Mouse (Mus musculus) heart, postnatal 0 days (tissue): Measurements from ENCODE around the gene Hoxc9.

Experiments
- CTCF ChIP-seq: IDR thresholded peaks from 2 replicates; pipeline ENCODE4 v1.5.1; 2016; ENCODE audit warnings: antibody characterized with exemption, control low read depth, low read depth
- EP300 ChIP-seq: IDR thresholded peaks from 2 replicates; pipeline ENCODE4 v1.6.1; 2016; ENCODE audit warnings: antibody characterized with exemption, low read depth

DNA sequence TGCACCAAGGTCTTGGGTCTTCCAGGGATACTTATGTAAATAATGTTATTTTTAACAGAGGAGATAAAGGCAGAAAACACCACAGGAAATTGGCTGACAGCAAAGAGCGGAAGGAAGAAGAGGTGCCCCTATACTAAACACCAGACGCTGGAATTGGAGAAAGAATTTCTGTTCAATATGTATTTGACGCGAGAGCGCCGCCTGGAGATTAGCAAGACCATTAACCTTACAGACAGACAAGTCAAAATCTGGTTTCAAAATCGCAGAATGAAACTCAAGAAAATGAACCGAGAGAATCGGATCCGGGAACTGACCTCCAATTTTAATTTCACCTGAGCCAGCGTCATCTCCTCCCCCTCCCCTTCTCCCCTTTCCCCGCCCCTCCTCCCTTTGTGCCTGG is 5.5 kb upstream of the Hoxc9 start:
- TF ChIP-seq CTCF (0 out of 2 replicates have a peak, but pooled peaks have one; percentile 4), EP300 (no peak)
